Mouse (Mus musculus) left cerebral cortex, adult 2 months (tissue): ENCODE data around the gene Cnfn. TPM values are rescaled to one million over a fixed set of nuclear protein-coding genes. Genes with fewer than 3 reads are reported as not detected.
"Not testable (repeated sequence)": the region's sequence is repeated elsewhere in the genome, so short reads cannot be mapped to it uniquely, and the experiment has no call there.

Source experiments
- DNase-seq, 2 experiments: peaks; one replicate each; pipeline ENCODE4 v3.0.0; 2021 to 2022; ENCODE audit warnings: low spot score in 2 of 2, mixed read lengths in 1 of 2; ENCODE audit errors: extremely low spot score in 1 of 2
- H3K27ac ChIP-seq: fragments of 200-600 bp; 2 replicates; pipeline ENCODE4 v1.8.1; 2022
- H3K4me3 ChIP-seq: fragments of 200-600 bp; 2 replicates; pipeline ENCODE4 v1.8.1; 2022
- CTCF ChIP-seq: fragments of 200-600 bp; IDR thresholded peaks from 2 replicates; pipeline ENCODE4 v1.8.1; 2022; ENCODE audit warnings: antibody characterized with exemption, mild to moderate bottlenecking, moderate library complexity
- intact Hi-C: fragments of 180-260 bp; cut with DNase I; formaldehyde crosslinking; loops from one replicate; pipeline ENCODE4 v1.15.1; 2025
- total RNA-seq, 2 experiments: library from RNA; stranded (reverse); gene quantifications; 2 replicates each; pipeline ENCODE4 v1.2.3; 2021

The Cnfn gene
- total RNA-seq, 2 experiments from 2014 or later = not detected

GRCm38 (mm10) chr7:25339329-25339728 lies 30.2 kb downstream of the Cnfn start:
- DNase-seq = no peak
- TF ChIP-seq CTCF = no peak
- Histone ChIP-seq H3K4me3 (no peak overlapping the region), H3K27ac (no peak overlapping the region)
- intact Hi-C loops = no loop called here

GRCm38 (mm10) chr7:25334472-25334871 lies 35.1 kb downstream of the Cnfn start:
- intact Hi-C loops = no loop called here
- DNase-seq = no peak
- no peak for TF ChIP-seq CTCF
- no peak overlapping the region for H3K27ac ChIP-seq
- no peak overlapping the region for H3K4me3 ChIP-seq

- intact Hi-C loops = no loop called here
- H3K27ac ChIP-seq = no peak overlapping the region
- DNase-seq = peak; percentile 56 to 57
- H3K4me3 ChIP-seq = no peak overlapping the region
- peak; percentile 78 for TF ChIP-seq CTCF
Measured at GRCm38 (mm10) chr7:25333596-25334307, 35.8 kb downstream of the Cnfn start.

GRCm38 (mm10) chr7:25326233-25326632 lies 43.3 kb downstream of the Cnfn start:
- intact Hi-C loops = no loop called here

GRCm38 (mm10) chr7:25325431-25325830 lies 44.1 kb downstream of the Cnfn start:
- H3K4me3 ChIP-seq, DNase-seq, intact Hi-C loops, H3K27ac ChIP-seq: not testable (repeated sequence)

More at GRCm38 (mm10) chr7:25326233-25326632, 43.3 kb downstream of the Cnfn start:
- TF ChIP-seq CTCF = no peak
- no peak for DNase-seq
- Histone ChIP-seq H3K27ac (no peak overlapping the region), H3K4me3 (no peak overlapping the region)

- Histone ChIP-seq H3K27ac (no peak overlapping the region), H3K4me3 (no peak overlapping the region)
- intact Hi-C loops = no loop called here
- no peak for TF ChIP-seq CTCF
- no peak for DNase-seq
Measured at GRCm38 (mm10) chr7:25323219-25323618, 46.3 kb downstream of the Cnfn start.

GRCm38 (mm10) chr7:25322058-25322484 lies 47.5 kb downstream of the Cnfn start:
- DNase-seq = no peak
- no peak for TF ChIP-seq CTCF
- intact Hi-C loops = no loop called here
- Histone ChIP-seq H3K27ac (no peak overlapping the region), H3K4me3 (no peak overlapping the region)

Other genes starting within 250 kb of the Cnfn start
- gene Pou2f2, start 190.0 kb downstream of the Cnfn start, total RNA-seq = 10 to 100 TPM; 12.5 to 14.0 TPM
- gene Dedd2, start 149.1 kb downstream of the Cnfn start, total RNA-seq = 10 to 100 TPM; 23.9 to 26.3 TPM
- 10 to 100 TPM; 10.6 to 11.2 TPM for gene Zfp526, start 148.3 kb downstream of the Cnfn start, total RNA-seq
- 100 to 1,000 TPM; 215 to 220 TPM for gene Gsk3a, start 131.9 kb downstream of the Cnfn start, total RNA-seq
- gene Erf, start 119.0 kb downstream of the Cnfn start, total RNA-seq = 10 to 100 TPM; 61.5 to 68.2 TPM
- 100 to 1,000 TPM; 215 to 228 TPM for gene Cic, start 102.0 kb downstream of the Cnfn start, total RNA-seq
- 10 to 100 TPM; 27.9 to 34.2 TPM for gene Pafah1b3, start 71.7 kb downstream of the Cnfn start, total RNA-seq
- under 1 TPM in 1 of 2 experiments, not detected in 1; 0.27 TPM for gene Prr19, start 68.3 kb downstream of the Cnfn start, total RNA-seq
- 10 to 100 TPM; 51.8 to 59.3 TPM for gene Tmem145, start 63.6 kb downstream of the Cnfn start, total RNA-seq
- gene Megf8, start 52.6 kb downstream of the Cnfn start, total RNA-seq = 100 to 1,000 TPM; 110 to 115 TPM
- gene Lipe, start 29.0 kb upstream of the Cnfn start, total RNA-seq = 1 to 10 TPM; 7.5 to 7.8 TPM
- not detected for gene Cxcl17, start 43.2 kb upstream of the Cnfn start, total RNA-seq
- 1 to 10 TPM; 3.1 to 4.1 TPM for gene Ceacam1, start 107.9 kb upstream of the Cnfn start, total RNA-seq
- gene Ceacam2, start 170.1 kb upstream of the Cnfn start, total RNA-seq = under 1 TPM; 0.35 to 0.68 TPM
- not detected for gene Erich4, start 246.2 kb upstream of the Cnfn start, total RNA-seq
- gene Dmac2, start 249.7 kb upstream of the Cnfn start, total RNA-seq = 10 to 100 TPM; 51.0 to 55.7 TPM